Mouse (Mus musculus): ENCODE measurements around the gene Mybpc2. TPM values are rescaled to one million over a fixed set of nuclear protein-coding genes. Genes with fewer than 3 reads are reported as not detected.

The Mybpc2 gene
- polyA plus RNA-seq, 2 experiments = 0.03 to 0.15 TPM

GRCm38 (mm10) chr7:44453256-44453655, 71.2 kb downstream of the Mybpc2 start:
- Histone ChIP-seq H3K27ac (replicated peaks; ENCODE audit: low read depth, low read length) (no peak overlapping the region), H3K4me2 (replicated peaks; ENCODE audit: low read depth, low read length, severe bottlenecking) (no peak overlapping the region), H3K27me3 (ENCODE audit: control insufficient read depth, insufficient read depth, low read length) (no peaks in the 10 kb centered on the region), H3K4me3 (replicated peaks; ENCODE audit: low read length) (no peak overlapping the region), H3K9me3 (ENCODE audit: control insufficient read depth, low read length) (no peaks in the 10 kb centered on the region), H3K36me3 (ENCODE audit: control insufficient read depth, insufficient read depth, low read length) (no peaks in the 10 kb centered on the region), H3K4me1 (ENCODE audit: control insufficient read depth, insufficient read depth, low read length) (no peaks in the 10 kb centered on the region), H3K9ac (ENCODE audit: low read depth, low read length, severe bottlenecking) (no peak overlapping the region)
- no peak for TF ChIP-seq POLR2A (IDR thresholded peaks at IDR 0.05; ENCODE audit: borderline replicate concordance, extremely low read depth, insufficient read depth, insufficient read length)
- 16% methylated on average over 3 of the region's 3 CpGs for WGBS
- ATAC-seq (ENCODE audit: low FRiP score, low read depth) (no peak), DNase-seq (ENCODE audit: low spot score) (no peak)

Small RNA genes within 50 kb of the gene (microRNA-seq; reads per million reads assigned to microRNA genes)
- gene Mir7052 = not detected
- gene Mir7053 = not detected

Other genes starting within 250 kb of the Mybpc2 start
- gene Clec11a, start 217.8 kb downstream of the Mybpc2 start, polyA plus RNA-seq (2012; rRNA removed) = 21.2 and 22.8 TPM in 2 replicates
- gene Clec11a, start 217.8 kb downstream of the Mybpc2 start, polyA plus RNA-seq (2014; fragmentation: Nextera tagmentation; extraction: Ambion mirVana) = 12.4 and 15.5 TPM in 2 replicates
- gene Shank1, start 214.4 kb downstream of the Mybpc2 start, polyA plus RNA-seq (2012; rRNA removed) = 13.6 and 18.2 TPM in 2 replicates
- 4.0 and 4.3 TPM in 2 replicates for gene Shank1, start 214.4 kb downstream of the Mybpc2 start, polyA plus RNA-seq (2014; fragmentation: Nextera tagmentation; extraction: Ambion mirVana)
- gene Syt3, start 140.6 kb downstream of the Mybpc2 start, polyA plus RNA-seq (2012; rRNA removed) = 3.3 and 3.8 TPM in 2 replicates
- 2.2 and 4.6 TPM in 2 replicates for gene Syt3, start 140.6 kb downstream of the Mybpc2 start, polyA plus RNA-seq (2014; fragmentation: Nextera tagmentation; extraction: Ambion mirVana)
- 2.1 and 2.7 TPM in 2 replicates for gene 1700008O03Rik, start 138.8 kb downstream of the Mybpc2 start, polyA plus RNA-seq (2012; rRNA removed)
- 0.67 and 0.73 TPM in 2 replicates for gene 1700008O03Rik, start 138.8 kb downstream of the Mybpc2 start, polyA plus RNA-seq (2014; fragmentation: Nextera tagmentation; extraction: Ambion mirVana)
- gene Lrrc4b, start 95.6 kb downstream of the Mybpc2 start, polyA plus RNA-seq (2012; rRNA removed) = 15.3 and 23.0 TPM in 2 replicates
- gene Lrrc4b, start 95.6 kb downstream of the Mybpc2 start, polyA plus RNA-seq (2014; fragmentation: Nextera tagmentation; extraction: Ambion mirVana) = 1.6 and 1.8 TPM in 2 replicates
- 1.8 and 3.1 TPM in 2 replicates for gene Aspdh, start 59.3 kb downstream of the Mybpc2 start, polyA plus RNA-seq (2012; rRNA removed)
- gene Aspdh, start 59.3 kb downstream of the Mybpc2 start, polyA plus RNA-seq (2014; fragmentation: Nextera tagmentation; extraction: Ambion mirVana) = 0.37 and 0.58 TPM in 2 replicates
- gene Josd2, start 56.7 kb downstream of the Mybpc2 start, polyA plus RNA-seq (2012; rRNA removed) = 167 and 215 TPM in 2 replicates
- 78.9 and 81.5 TPM in 2 replicates for gene Josd2, start 56.7 kb downstream of the Mybpc2 start, polyA plus RNA-seq (2014; fragmentation: Nextera tagmentation; extraction: Ambion mirVana)
- 182 and 265 TPM in 2 replicates for gene Emc10, start 28.1 kb downstream of the Mybpc2 start, polyA plus RNA-seq (2012; rRNA removed)
- gene Emc10, start 28.1 kb downstream of the Mybpc2 start, polyA plus RNA-seq (2014; fragmentation: Nextera tagmentation; extraction: Ambion mirVana) = 149 and 151 TPM in 2 replicates
- gene Fam71e1, start 28.1 kb downstream of the Mybpc2 start, polyA plus RNA-seq (2012; rRNA removed) = 19.8 and 21.5 TPM in 2 replicates
- 12.2 and 13.6 TPM in 2 replicates for gene Fam71e1, start 28.1 kb downstream of the Mybpc2 start, polyA plus RNA-seq (2014; fragmentation: Nextera tagmentation; extraction: Ambion mirVana)
- 1.1 and 1.5 TPM in 2 replicates for gene Spib, start 7.4 kb upstream of the Mybpc2 start, polyA plus RNA-seq (2012; rRNA removed)
- gene Spib, start 7.4 kb upstream of the Mybpc2 start, polyA plus RNA-seq (2014; fragmentation: Nextera tagmentation; extraction: Ambion mirVana) = 0.43 and 0.59 TPM in 2 replicates
- 102 and 133 TPM in 2 replicates for gene Pold1, start 24.2 kb upstream of the Mybpc2 start, polyA plus RNA-seq (2012; rRNA removed)
- gene Pold1, start 24.2 kb upstream of the Mybpc2 start, polyA plus RNA-seq (2014; fragmentation: Nextera tagmentation; extraction: Ambion mirVana) = 62.1 and 63.1 TPM in 2 replicates
- gene Nr1h2, start 29.3 kb upstream of the Mybpc2 start, polyA plus RNA-seq (2012; rRNA removed) = 88.9 and 117 TPM in 2 replicates
- 63.8 and 75.9 TPM in 2 replicates for gene Nr1h2, start 29.3 kb upstream of the Mybpc2 start, polyA plus RNA-seq (2014; fragmentation: Nextera tagmentation; extraction: Ambion mirVana)
- 1.4 and 1.5 TPM in 2 replicates for gene Napsa, start 47.7 kb upstream of the Mybpc2 start, polyA plus RNA-seq (2012; rRNA removed)
- gene Napsa, start 47.7 kb upstream of the Mybpc2 start, polyA plus RNA-seq (2014; fragmentation: Nextera tagmentation; extraction: Ambion mirVana) = 2.2 and 2.3 TPM in 2 replicates
- gene Kcnc3, start 66.0 kb upstream of the Mybpc2 start, polyA plus RNA-seq (2012; rRNA removed) = 2.7 and 3.8 TPM in 2 replicates
- 0.23 and 0.29 TPM in 2 replicates for gene Kcnc3, start 66.0 kb upstream of the Mybpc2 start, polyA plus RNA-seq (2014; fragmentation: Nextera tagmentation; extraction: Ambion mirVana)
- gene Myh14, start 146.2 kb upstream of the Mybpc2 start, polyA plus RNA-seq (2012; rRNA removed) = 1.7 and 2.5 TPM in 2 replicates
- gene Myh14, start 146.2 kb upstream of the Mybpc2 start, polyA plus RNA-seq (2014; fragmentation: Nextera tagmentation; extraction: Ambion mirVana) = 3.7 and 4.8 TPM in 2 replicates
- gene Izumo2, start 184.1 kb upstream of the Mybpc2 start, polyA plus RNA-seq (2012; rRNA removed) = not detected in 2 replicates
- not detected in 2 replicates for gene Izumo2, start 184.1 kb upstream of the Mybpc2 start, polyA plus RNA-seq (2014; fragmentation: Nextera tagmentation; extraction: Ambion mirVana)
- 39.9 and 44.6 TPM in 2 replicates for gene Vrk3, start 223.8 kb upstream of the Mybpc2 start, polyA plus RNA-seq (2012; rRNA removed)
- gene Vrk3, start 223.8 kb upstream of the Mybpc2 start, polyA plus RNA-seq (2014; fragmentation: Nextera tagmentation; extraction: Ambion mirVana) = 28.8 and 30.9 TPM in 2 replicates
- gene Zfp473, start 226.4 kb upstream of the Mybpc2 start, polyA plus RNA-seq (2012; rRNA removed) = 1.1 and 1.6 TPM in 2 replicates
- 1.4 and 1.7 TPM in 2 replicates for gene Zfp473, start 226.4 kb upstream of the Mybpc2 start, polyA plus RNA-seq (2014; fragmentation: Nextera tagmentation; extraction: Ambion mirVana)

Data from limb, embryonic 14.5 days (tissue).